Mouse (Mus musculus) thymus, adult 2 months (tissue): Measurements from ENCODE around the gene Pbx1. TPM values are rescaled to one million over a fixed set of nuclear protein-coding genes. Genes with fewer than 3 reads are reported as not detected.

Source experiments
- DNase-seq: peaks from one replicate; pipeline ENCODE4 v3.0.0; 2021
- H3K27ac ChIP-seq: fragments of 200-500 bp; 2 replicates; pipeline ENCODE4 v1.5.1; 2012; ENCODE audit warnings: low read length, control low read depth; ENCODE audit not compliant: control insufficient read depth, insufficient read depth
- H3K27me3 ChIP-seq: fragments of 200-500 bp; 2 replicates; pipeline ENCODE4 v1.6.1; 2012; ENCODE audit warnings: mild to moderate bottlenecking, low read length, moderate library complexity, mixed read lengths; ENCODE audit not compliant: control insufficient read depth, insufficient read depth
- H3K36me3 ChIP-seq: fragments of 200-500 bp; 2 replicates; pipeline ENCODE4 v1.6.1; 2012; ENCODE audit warnings: mild to moderate bottlenecking, low read length, moderate library complexity; ENCODE audit not compliant: control insufficient read depth, insufficient read depth
- H3K4me1 ChIP-seq: fragments of 200-500 bp; replicated peaks from 2 replicates; pipeline ENCODE4 v1.6.1; 2012; ENCODE audit warnings: low read length; ENCODE audit not compliant: control insufficient read depth, insufficient read depth
- H3K4me3 ChIP-seq: fragments of 200-500 bp; 2 replicates; pipeline ENCODE4 v1.5.1; 2012; ENCODE audit warnings: mild to moderate bottlenecking, low read length, control low read depth, moderate library complexity; ENCODE audit not compliant: control insufficient read depth, insufficient read depth
- CTCF ChIP-seq: fragments of 200-500 bp; IDR thresholded peaks from 2 replicates; pipeline ENCODE4 v1.5.1; 2012; ENCODE audit warnings: mild to moderate bottlenecking, control low read depth, low read length, moderate library complexity, borderline replicate concordance; ENCODE audit not compliant: control insufficient read depth, poor library complexity, insufficient read depth; ENCODE audit errors: extremely low read depth
- POLR2A ChIP-seq: fragments of 200-500 bp; IDR thresholded peaks from 2 replicates; pipeline ENCODE4 v1.6.1; 2012; ENCODE audit warnings: mild to moderate bottlenecking, low read length, control low read depth, moderate library complexity; ENCODE audit not compliant: control insufficient read depth, poor library complexity, insufficient read depth; ENCODE audit errors: extremely low read depth
- WGBS: fragments of 180-500 bp; shearing (Covaris S2); methylation state at CpG from one replicate; pipeline ENCODE4 v1.1.7; 2018; 5-methylcytosine and 5-hydroxymethylcytosine counted together
- polyA plus RNA-seq: library from polyadenylated mRNA; depleted of rRNA; stranded (reverse); fragments of >200 nt; gene quantifications from 2 replicates; pipeline ENCODE4 v1.2.3, GENCODE M21; 2012

Pbx1 gene
- polyA plus RNA-seq, 1 experiment, result 13.0 TPM

GRCm38 (mm10) chr1:168431711-168432231 is 299 bp downstream of the Pbx1 start:
- peaks cover 2% of the 10 kb centered on the region; the same call in 1 of the 2 replicates for H3K4me1 ChIP-seq
- WGBS, result 1% methylated on average over 13 of the region's 14 CpGs
- TF ChIP-seq CTCF (no peak), POLR2A (no peak)
- H3K27ac ChIP-seq, result no peak overlapping the region
- H3K27me3 ChIP-seq, result 0 out of 2 replicates have a peak, but pooled peaks cover 3% of the 10 kb centered on the region
- H3K4me3 ChIP-seq, result peak overlapping the region; percentile 29
- H3K36me3 ChIP-seq, result no peaks in the 10 kb centered on the region
- DNase-seq, result no peak

DNA sequence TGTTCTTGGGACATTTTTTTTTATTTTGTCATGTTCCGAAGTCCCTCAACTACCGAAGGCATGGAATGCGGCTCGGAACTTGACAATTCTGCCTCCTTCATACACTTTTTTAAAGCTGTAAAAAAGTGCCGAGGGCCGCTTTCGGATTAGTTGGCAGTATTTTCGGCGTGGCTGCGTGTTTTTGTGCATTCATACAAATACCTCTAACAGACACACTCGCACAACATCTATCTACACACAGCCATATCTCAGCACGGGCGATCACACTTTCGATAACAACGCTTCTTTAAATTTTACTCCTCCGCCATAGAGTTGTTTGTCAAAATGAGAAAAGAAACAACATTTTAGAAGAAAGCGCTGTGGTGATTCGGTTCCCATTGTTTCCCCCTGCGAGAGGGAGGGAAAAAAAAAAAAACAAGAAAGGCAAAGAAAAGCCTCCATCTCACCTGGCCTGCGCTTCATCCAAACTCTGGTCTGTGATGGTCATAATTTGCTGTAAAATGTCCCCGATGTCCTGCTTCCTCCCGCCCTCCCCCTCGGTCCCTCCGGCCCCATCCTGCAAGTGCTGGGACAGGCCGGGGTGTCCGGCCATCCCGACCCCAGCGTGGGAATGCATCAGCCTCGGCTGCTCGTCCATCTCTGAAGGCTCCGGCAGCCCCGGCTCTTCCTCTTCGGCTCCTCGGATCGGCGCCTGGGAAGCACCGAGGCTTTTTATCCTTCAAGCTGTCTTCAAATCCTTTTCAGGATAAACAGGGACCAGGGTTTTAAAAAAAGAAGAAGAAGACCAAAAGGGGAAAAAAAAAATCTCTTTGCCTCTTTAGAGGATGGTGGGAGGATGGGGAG is 981 bp downstream of the Pbx1 start:
- Histone ChIP-seq H3K27me3 (0 out of 2 replicates have a peak, but pooled peaks cover 3% of the 10 kb centered on the region), H3K36me3 (no peaks in the 10 kb centered on the region), H3K4me1 (peaks cover 2% of the 10 kb centered on the region; the same call in 1 of the 2 replicates), H3K4me3 (peak overlapping the region; percentile 2; the same call in 1 of the 2 replicates), H3K27ac (no peak overlapping the region)
- no peak for DNase-seq
- whole genome bisulfite sequencing, result 1% methylated on average over 37 of the region's 37 CpGs
- TF ChIP-seq CTCF (no peak), POLR2A (no peak)

GRCm38 (mm10) chr1:168429856-168430644 is 2.0 kb downstream of the Pbx1 start:
- peaks cover 2% of the 10 kb centered on the region; the same call in 1 of the 2 replicates for H3K4me1 ChIP-seq
- TF ChIP-seq CTCF (no peak), POLR2A (no peak)
- H3K27ac ChIP-seq, result no peak overlapping the region
- WGBS, result 39% methylated on average over 5 of the region's 5 CpGs
- no peak overlapping the region for H3K4me3 ChIP-seq
- H3K27me3 ChIP-seq, result 0 out of 2 replicates have a peak, but pooled peaks cover 3% of the 10 kb centered on the region
- DNase-seq, result no peak
- no peaks in the 10 kb centered on the region for H3K36me3 ChIP-seq

GRCm38 (mm10) chr1:168429406-168429805 is 2.7 kb downstream of the Pbx1 start:
- TF ChIP-seq CTCF (no peak), POLR2A (no peak)
- Histone ChIP-seq H3K4me1 (peaks cover 2% of the 10 kb centered on the region; the same call in 1 of the 2 replicates), H3K36me3 (no peaks in the 10 kb centered on the region), H3K27ac (no peak overlapping the region), H3K27me3 (0 out of 2 replicates have a peak, but pooled peaks cover 3% of the 10 kb centered on the region), H3K4me3 (no peak overlapping the region)
- DNase-seq, result no peak
- WGBS, result 71% methylated on average over 5 of the region's 5 CpGs

DNA sequence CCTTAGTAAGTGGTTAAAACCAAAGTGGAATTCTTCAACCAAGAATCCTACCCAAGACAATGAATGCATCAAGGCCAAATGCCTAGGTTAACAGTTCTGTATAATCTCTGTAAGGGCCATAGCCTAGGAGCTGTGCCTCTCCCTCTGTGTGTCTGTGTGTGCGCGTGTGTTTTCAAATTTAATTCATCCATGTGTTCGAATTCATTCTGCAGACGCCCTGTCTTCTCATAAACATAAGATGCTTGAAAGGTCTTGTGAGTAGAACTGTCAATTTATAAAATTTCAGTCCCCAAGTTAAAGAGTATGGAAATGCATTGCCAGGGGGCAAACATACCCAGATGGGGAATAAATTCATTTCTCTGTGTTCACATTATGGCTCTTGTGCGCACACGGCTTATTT is 3.8 kb downstream of the Pbx1 start:
- no peak for DNase-seq
- Histone ChIP-seq H3K27ac (no peak overlapping the region), H3K36me3 (no peaks in the 10 kb centered on the region), H3K4me3 (no peak overlapping the region), H3K4me1 (peaks cover 2% of the 10 kb centered on the region; the same call in 1 of the 2 replicates), H3K27me3 (0 out of 2 replicates have a peak, but pooled peaks cover 3% of the 10 kb centered on the region)
- 94% methylated on average over 6 of the region's 6 CpGs for WGBS
- TF ChIP-seq CTCF (no peak), POLR2A (no peak)

- WGBS, result 81% methylated on average over 4 of the region's 4 CpGs
- no peak overlapping the region for H3K27ac ChIP-seq
Observed at GRCm38 (mm10) chr1:168427596-168427995, 4.5 kb downstream of the Pbx1 start.

More at GRCm38 (mm10) chr1:168427596-168427995, 4.5 kb downstream of the Pbx1 start:
- H3K36me3 ChIP-seq, result no peaks in the 10 kb centered on the region
- peaks cover 2% of the 10 kb centered on the region; the same call in 1 of the 2 replicates for H3K4me1 ChIP-seq
- TF ChIP-seq CTCF (no peak), POLR2A (no peak)
- 0 out of 2 replicates have a peak, but pooled peaks cover 3% of the 10 kb centered on the region for H3K27me3 ChIP-seq
- no peak for DNase-seq
- H3K4me3 ChIP-seq, result no peak overlapping the region
